Mouse (Mus musculus) forebrain, embryonic 16.5 days (tissue): ENCODE data around the gene Ubc. TPM values are rescaled to one million over a fixed set of nuclear protein-coding genes. Genes with fewer than 3 reads are reported as not detected.
"Not testable (repeated sequence)": the region's sequence is repeated elsewhere in the genome, so short reads cannot be mapped to it uniquely, and the experiment has no call there.

Experiments used
- ATAC-seq: fragments of 200-750 bp; cut with Nextera tagmentation; 2 replicates; pipeline ENCODE4 v1.8.0; 2017; ENCODE audit warnings: mild to moderate bottlenecking, moderate library complexity
- H3K27ac ChIP-seq: fragments of 300-500 bp; sonication (generic); 2 replicates; pipeline ENCODE4 v1.5.1; 2014; ENCODE audit warnings: low read length, control low read depth
- H3K27me3 ChIP-seq: fragments of 300-500 bp; sonication (generic); replicated peaks from 2 replicates; pipeline ENCODE4 v1.6.1; 2014; ENCODE audit warnings: low read length; ENCODE audit not compliant: control insufficient read depth, insufficient read depth
- H3K36me3 ChIP-seq: fragments of 300-500 bp; sonication (generic); 2 replicates; pipeline ENCODE4 v1.6.1; 2014; ENCODE audit not compliant: control insufficient read depth, insufficient read depth
- H3K4me1 ChIP-seq: fragments of 300-500 bp; sonication (generic); replicated peaks from 2 replicates; pipeline ENCODE4 v1.6.1; 2014; ENCODE audit warnings: low read length; ENCODE audit not compliant: control insufficient read depth, insufficient read depth
- H3K4me2 ChIP-seq: fragments of 300-500 bp; sonication (generic); 2 replicates; pipeline ENCODE4 v1.6.1; 2014; ENCODE audit warnings: mild to moderate bottlenecking, low read length, control low read depth
- H3K4me3 ChIP-seq: fragments of 300-500 bp; sonication (generic); replicated peaks from 2 replicates; pipeline ENCODE4 v1.5.1; 2014; ENCODE audit warnings: mild to moderate bottlenecking, low read length, control low read depth
- H3K9ac ChIP-seq: fragments of 300-500 bp; sonication (generic); replicated peaks from 2 replicates; pipeline ENCODE4 v1.6.1; 2014; ENCODE audit warnings: low read depth, low read length, control low read depth
- H3K9me3 ChIP-seq: fragments of 300-500 bp; sonication (generic); 2 replicates; pipeline ENCODE4 v1.6.1; 2016; ENCODE audit warnings: low read length; ENCODE audit not compliant: control insufficient read depth
- WGBS: fragments of 180-500 bp; shearing (Covaris S2); extraction: QIAGEN DNeasy Blood & Tissue Kit; methylation state at CpG from one replicate; pipeline ENCODE4 v1.1.7; 2014; 5-methylcytosine and 5-hydroxymethylcytosine counted together
- polyA plus RNA-seq: library from polyadenylated mRNA; unstranded; fragments of >200 nt; fragmentation: Nextera tagmentation; extraction: Ambion mirVana; gene quantifications from 2 replicates; pipeline ENCODE4 v1.2.1, GENCODE M21; 2015

The Ubc gene
- polyA plus RNA-seq, 1 experiment from 2014 or later, result 1,372 TPM

DNA sequence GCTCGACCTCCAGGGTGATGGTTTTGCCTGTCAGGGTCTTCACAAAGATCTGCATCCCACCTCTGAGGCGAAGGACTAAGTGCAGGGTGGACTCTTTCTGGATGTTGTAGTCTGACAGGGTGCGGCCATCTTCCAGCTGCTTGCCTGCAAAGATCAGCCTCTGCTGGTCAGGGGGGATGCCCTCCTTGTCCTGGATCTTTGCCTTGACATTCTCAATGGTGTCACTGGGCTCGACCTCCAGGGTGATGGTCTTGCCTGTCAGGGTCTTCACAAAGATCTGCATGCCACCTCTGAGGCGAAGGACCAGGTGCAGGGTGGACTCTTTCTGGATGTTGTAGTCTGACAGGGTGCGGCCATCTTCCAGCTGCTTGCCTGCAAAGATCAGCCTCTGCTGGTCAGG, 2.7 kb downstream of the Ubc start:
- not testable (repeated sequence) for H3K27me3 ChIP-seq, H3K36me3 ChIP-seq, ATAC-seq, H3K9me3 ChIP-seq, H3K4me3 ChIP-seq, H3K4me2 ChIP-seq, H3K9ac ChIP-seq, H3K27ac ChIP-seq
- WGBS, result 96% methylated on average over 5 of the region's 6 CpGs
- peaks cover 27% of the 10 kb centered on the region for H3K4me1 ChIP-seq

GRCm38 (mm10) chr5:125385215-125385940, 4.6 kb downstream of the Ubc start:
- no peak for ATAC-seq
- no peak overlapping the region for H3K27ac ChIP-seq
- H3K4me2 ChIP-seq, result peak overlapping the region; percentile 2; the same call in 1 of the 2 replicates
- no peaks in the 10 kb centered on the region for H3K27me3 ChIP-seq
- no peaks in the 10 kb centered on the region for H3K9me3 ChIP-seq
- WGBS, result 70% methylated on average over 8 of the region's 8 CpGs
- H3K36me3 ChIP-seq, result peaks cover 8% of the 10 kb centered on the region; the same call in 1 of the 2 replicates
- no peak overlapping the region for H3K9ac ChIP-seq
- H3K4me3 ChIP-seq, result no peak overlapping the region
- H3K4me1 ChIP-seq, result peaks cover 25% of the 10 kb centered on the region

- Histone ChIP-seq H3K9ac (no peak overlapping the region), H3K36me3 (peaks cover 8% of the 10 kb centered on the region; the same call in 1 of the 2 replicates), H3K4me1 (peaks cover 21% of the 10 kb centered on the region), H3K4me2 (no peak overlapping the region), H3K27ac (no peak overlapping the region), H3K9me3 (no peaks in the 10 kb centered on the region), H3K4me3 (no peak overlapping the region), H3K27me3 (no peaks in the 10 kb centered on the region)
- WGBS, result 72% methylated on average over 2 of the region's 2 CpGs
- no peak for ATAC-seq
These were observed 5.3 kb downstream of the Ubc start for GRCm38 (mm10) chr5:125384512-125385214.

- H3K4me3 ChIP-seq, result no peak overlapping the region
- H3K27me3 ChIP-seq, result no peaks in the 10 kb centered on the region
- peaks cover 8% of the 10 kb centered on the region; the same call in 1 of the 2 replicates for H3K36me3 ChIP-seq
- H3K4me1 ChIP-seq, result peaks cover 21% of the 10 kb centered on the region
- ATAC-seq, result no peak
- no peak overlapping the region for H3K27ac ChIP-seq
- no peaks in the 10 kb centered on the region for H3K9me3 ChIP-seq
- H3K9ac ChIP-seq, result no peak overlapping the region
- H3K4me2 ChIP-seq, result no peak overlapping the region
- WGBS, result 70% methylated on average over 3 of the region's 3 CpGs
These were observed 6.2 kb downstream of the Ubc start for GRCm38 (mm10) chr5:125383637-125384420.

GRCm38 (mm10) chr5:125382673-125383558, 7.1 kb downstream of the Ubc start:
- ATAC-seq, result peak; percentile 71
- H3K27ac ChIP-seq, result no peak overlapping the region
- peaks cover 15% of the 10 kb centered on the region for H3K4me1 ChIP-seq
- no peak overlapping the region for H3K4me3 ChIP-seq
- H3K9ac ChIP-seq, result no peak overlapping the region
- WGBS, result 41% methylated on average over 6 of the region's 6 CpGs
- no peaks in the 10 kb centered on the region for H3K9me3 ChIP-seq
- peaks cover 8% of the 10 kb centered on the region; the same call in 1 of the 2 replicates for H3K36me3 ChIP-seq
- H3K27me3 ChIP-seq, result no peaks in the 10 kb centered on the region
- H3K4me2 ChIP-seq, result no peak overlapping the region

- H3K27ac ChIP-seq, result no peak overlapping the region
- H3K9me3 ChIP-seq, result no peaks in the 10 kb centered on the region
- peaks cover 15% of the 10 kb centered on the region for H3K4me1 ChIP-seq
- no peak overlapping the region for H3K9ac ChIP-seq
- WGBS, result 78% methylated on average over 5 of the region's 5 CpGs
- H3K4me3 ChIP-seq, result no peak overlapping the region
- H3K4me2 ChIP-seq, result no peak overlapping the region
- 0 out of 2 replicates have a peak, but pooled peaks have one; percentile 12 for ATAC-seq
- H3K36me3 ChIP-seq, result peaks cover 8% of the 10 kb centered on the region; the same call in 1 of the 2 replicates
- no peaks in the 10 kb centered on the region for H3K27me3 ChIP-seq
These were observed 7.9 kb downstream of the Ubc start for GRCm38 (mm10) chr5:125381954-125382672.

- Histone ChIP-seq H3K9me3 (no peaks in the 10 kb centered on the region), H3K4me3 (no peak overlapping the region), H3K36me3 (no peaks in the 10 kb centered on the region), H3K27ac (no peak overlapping the region), H3K9ac (no peak overlapping the region), H3K4me2 (no peak overlapping the region), H3K4me1 (no peaks in the 10 kb centered on the region; the same call in 1 of the 2 replicates), H3K27me3 (no peaks in the 10 kb centered on the region)
- 86% methylated on average over 5 of the region's 5 CpGs for WGBS
- no peak for ATAC-seq
These were observed 11.1 kb downstream of the Ubc start for GRCm38 (mm10) chr5:125378919-125379318.

- no peak overlapping the region for H3K27ac ChIP-seq
- H3K4me1 ChIP-seq, result no peaks in the 10 kb centered on the region
- H3K4me3 ChIP-seq, result no peak overlapping the region
- WGBS, result 73% methylated on average over 7 of the region's 7 CpGs
- no peaks in the 10 kb centered on the region for H3K36me3 ChIP-seq
- H3K27me3 ChIP-seq, result no peaks in the 10 kb centered on the region
- no peak for ATAC-seq
- no peak overlapping the region for H3K4me2 ChIP-seq
- H3K9me3 ChIP-seq, result no peaks in the 10 kb centered on the region
- no peak overlapping the region for H3K9ac ChIP-seq
These were observed 12.8 kb downstream of the Ubc start for GRCm38 (mm10) chr5:125377214-125377613.
